In the genomic region with DNA sequence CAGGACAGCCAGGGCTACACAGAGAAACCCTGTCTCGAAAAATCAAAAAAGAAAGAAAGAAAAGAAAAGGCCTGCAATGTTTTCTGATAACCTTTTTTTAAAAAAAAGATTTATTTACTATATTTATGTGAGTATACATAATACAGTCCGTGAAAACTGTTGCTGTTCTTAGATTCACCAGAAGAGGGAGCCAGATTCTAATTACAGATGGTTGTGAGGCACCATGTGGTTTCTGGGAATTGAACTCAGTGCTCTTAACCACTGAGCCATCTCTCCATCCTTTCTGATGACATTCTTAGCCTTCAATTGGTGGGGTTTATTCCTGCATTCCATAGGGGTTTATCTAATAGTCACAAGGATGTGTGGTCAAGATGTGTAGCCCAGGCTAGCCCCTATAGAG, we compare ENCODE assay signal across 9 mouse cellular contexts. TPM values are rescaled to one million over a fixed set of nuclear protein-coding genes. Genes with fewer than 3 reads are reported as not detected.
A peak's percentile ranks its signal among the peaks of the same experiment; 100 is the strongest.
DNase-seq lines count a peak whose midpoint lies in the region; ATAC-seq lines count a peak whose summit lies in the region.
"Had no signal": no experiment of that assay in that cellular context is flagged by ENCODE, and none has a peak within 500 bp of the region (broad histone marks: within the 10 kb centered on the region; RNA-seq: fewer than 3 reads in every experiment).

No protein-coding gene starts in this region.

- DNase-seq in cerebellum, adult 8-10 months: peak; percentile 69
- no peak for DNase-seq in cerebellum, adult 11-12 months
- peak; percentile 78 for DNase-seq in layer of hippocampus, adult 9-10 months (ENCODE audit: low spot score)
- no peak for DNase-seq in layer of hippocampus, adult 8-10 months (ENCODE audit: low spot score in 2 of 2)
- peak; percentile 80 for DNase-seq in ES-CJ7 (ENCODE audit: low read depth, low spot score)
- peak; percentile 90 for DNase-seq in splenic B cell, adult 2 months (ENCODE audit: low read depth, low spot score)
- DNase-seq in right cerebral cortex, adult 18-20 months: no peak

- no peaks in the 10 kb centered on the region for H3K36me3 ChIP-seq in splenic B cell, adult 2 months (ENCODE audit: control insufficient read depth, insufficient read depth, low read length, poor library complexity, severe bottlenecking)
- H3K36me3 ChIP-seq: liver, embryonic 15.5 days had no signal

- no peaks in the 10 kb centered on the region for H3K27me3 ChIP-seq in splenic B cell, adult 2 months (ENCODE audit: control insufficient read depth, insufficient read depth, low read length, poor library complexity, severe bottlenecking)

- ATAC-seq in erythroblast, adult 5-6 weeks (replicated peaks; ENCODE audit: low FRiP score, poor library complexity, severe bottlenecking): peak; percentile 60; the same call in 1 of the 2 replicates

RNA-seq across cellular contexts. Expression of a gene that starts 5.6 kb away (rescaled TPM):
- 100 to 1,000 TPM; 102 to 109 (median 104) TPM for total RNA-seq in layer of hippocampus, adult 8-10 months (2022)
- total RNA-seq in erythroblast, adult 5-6 weeks (2015; ENCODE audit: low replicate concordance): 31.8 and 54.8 TPM in 2 replicates
- 28.4 and 129 TPM in 2 replicates for total RNA-seq in erythroblast, adult 5-6 weeks (2017; ENCODE audit: low replicate concordance)

RNA-seq across cellular contexts. Expression of a gene that starts 10.9 kb away (rescaled TPM):
- total RNA-seq in layer of hippocampus, adult 8-10 months (2022): 100 to 1,000 TPM; 304 to 481 (median 389) TPM
- total RNA-seq in erythroblast, adult 5-6 weeks (2015; ENCODE audit: low replicate concordance): 241 and 306 TPM in 2 replicates
- total RNA-seq in erythroblast, adult 5-6 weeks (2017; ENCODE audit: low replicate concordance): 280 and 382 TPM in 2 replicates

RNA-seq across cellular contexts. Expression of a gene that starts 17.4 kb away (rescaled TPM):
- total RNA-seq in layer of hippocampus, adult 8-10 months (2022): 1 to 10 TPM in 1 of 4 experiments, under 1 TPM in 2, not detected in 1; 0.93 to 1.4 (median 0.98) TPM
- total RNA-seq in erythroblast, adult 5-6 weeks (2015; ENCODE audit: low replicate concordance): not detected in 2 replicates
- not detected in 2 replicates for total RNA-seq in erythroblast, adult 5-6 weeks (2017; ENCODE audit: low replicate concordance)

RNA-seq across cellular contexts. Expression of a gene that starts 26.8 kb away (rescaled TPM):
- 10 to 100 TPM; 18.6 to 22.2 (median 20.6) TPM for total RNA-seq in layer of hippocampus, adult 8-10 months (2022)
- 7.1 and 15.4 TPM in 2 replicates for total RNA-seq in erythroblast, adult 5-6 weeks (2015; ENCODE audit: low replicate concordance)
- 8.9 and 12.3 TPM in 2 replicates for total RNA-seq in erythroblast, adult 5-6 weeks (2017; ENCODE audit: low replicate concordance)

RNA-seq across cellular contexts. Expression of a gene that starts 47.4 kb away (rescaled TPM):
- total RNA-seq in layer of hippocampus, adult 8-10 months (2022): 10 to 100 TPM; 58.6 to 70.2 (median 68.1) TPM
- 2.1 TPM in 1 of 2 replicates, not detected in the other for total RNA-seq in erythroblast, adult 5-6 weeks (2015; ENCODE audit: low replicate concordance)
- total RNA-seq in erythroblast, adult 5-6 weeks (2017; ENCODE audit: low replicate concordance): not detected in 2 replicates

Comparison
In these comparisons a context has a peak if more than half of its experiments do, and no peak if none do; other contexts are left out.
1. DNase-seq: peak in cerebellum, adult 8-10 months (single experiment), layer of hippocampus, adult 9-10 months (single experiment), ES-CJ7 (single experiment) and splenic B cell, adult 2 months (single experiment); none in cerebellum, adult 11-12 months (single experiment), layer of hippocampus, adult 8-10 months (0 of 2) and right cerebral cortex, adult 18-20 months (single experiment).